Mouse (Mus musculus): ENCODE measurements at regions not wholly inside any gene's neighbourhood (a gene's known extent, or its start where the extent isn't known, plus 50 kb on each side); places are given as distances from the start of the nearest gene placed in this dataset.

DNA sequence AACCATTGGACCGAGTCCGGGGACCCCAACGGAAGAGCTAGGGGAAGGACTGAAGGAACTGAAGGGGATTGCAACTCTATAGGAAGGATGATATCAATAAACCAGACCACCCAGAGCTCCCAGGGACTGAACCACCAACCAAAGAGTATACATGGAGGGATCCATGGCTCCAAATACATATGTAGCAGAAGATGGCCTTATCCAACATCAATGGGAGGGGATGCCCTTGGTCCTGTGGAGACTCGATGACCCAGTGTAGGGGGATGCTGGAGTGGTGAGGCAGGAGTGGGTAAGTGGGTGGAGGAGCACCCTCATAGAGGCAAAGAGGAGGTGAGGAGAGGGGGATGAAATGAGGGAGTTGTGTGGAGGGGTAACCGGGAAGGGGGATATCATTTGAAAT is 54.5 kb upstream of the Slc38a2 start:
- no peaks in the 10 kb centered on the region for H3K36me3 ChIP-seq (replicated peaks in 1 of 2; ENCODE audit: control insufficient read depth in 1 of 2, insufficient read depth in 1 of 2, low read length in 1 of 2)
- H3K4me2 ChIP-seq (ENCODE audit: insufficient read depth, low read depth, poor library complexity, severe bottlenecking): no peak overlapping the region
- no peaks in the 10 kb centered on the region for H3K27me3 ChIP-seq (replicated peaks)
- H3K27ac ChIP-seq (ENCODE audit: insufficient read depth, low read depth): no peak overlapping the region
- DNase-seq (ENCODE audit: extremely low read depth): no peak
- no peak overlapping the region for H3K4me3 ChIP-seq (replicated peaks in 1 of 3; ENCODE audit: low read depth in 2 of 3, low read length in 2 of 3, poor library complexity in 1 of 3)
- in situ Hi-C loops (cut with MboI; ENCODE audit: low pct_ligation_motif_present, low pct_unique_long_range_greater_than_20kb, low sequenced_read_pairs) (no loop called here), dilution Hi-C loops (cut with MboI; ENCODE audit: extremely low pct_ligation_motif_present, extremely low pct_unique_long_range_greater_than_20kb, low sequenced_read_pairs) (no loop called here)
- H3K9ac ChIP-seq (ENCODE audit: insufficient read depth, low read depth): no peak overlapping the region
- H3K4me1 ChIP-seq (ENCODE audit: control insufficient read depth in 1 of 2, insufficient read depth in 2 of 2): peaks cover 25 to 44% of the 10 kb centered on the region in 2 experiments
- no peaks in the 10 kb centered on the region for H3K9me3 ChIP-seq (replicated peaks; ENCODE audit: low read length)
- no peak for TF ChIP-seq RCOR1 (conservative IDR thresholded peaks at IDR 0.05; ENCODE audit: low read depth, low read length)
- no peak for TF ChIP-seq MXI1 (IDR thresholded peaks at IDR 0.05; ENCODE audit: low read depth, low read length)
- TF ChIP-seq TCF12 (IDR thresholded peaks at IDR 0.05; ENCODE audit: low read depth, low read length): no peak
- no peak for TF ChIP-seq UBTF (IDR thresholded peaks at IDR 0.05; ENCODE audit: low read depth, low read length)
- no peak for TF ChIP-seq MAFK (IDR thresholded peaks at IDR 0.05; ENCODE audit: insufficient replicate concordance, low read length)
- TF ChIP-seq SIN3A (IDR thresholded peaks at IDR 0.05; ENCODE audit: low read length): no peak
- TF ChIP-seq SMC3 (IDR thresholded peaks at IDR 0.05; ENCODE audit: low read depth, low read length): no peak
- TF ChIP-seq MYC (IDR thresholded peaks at IDR 0.05; ENCODE audit: low read depth, low read length): no peak
- no peak for TF ChIP-seq ZKSCAN1 (IDR thresholded peaks at IDR 0.05; ENCODE audit: borderline replicate concordance, low read depth, low read length)
- no peak for TF ChIP-seq HCFC1 (IDR thresholded peaks at IDR 0.05; ENCODE audit: low read depth, low read length)
- TF ChIP-seq EP300 (IDR thresholded peaks at IDR 0.05; ENCODE audit: low read length): no peak
- no peak for TF ChIP-seq ETS1 (conservative IDR thresholded peaks at IDR 0.05; ENCODE audit: low read depth, low read length)
- H3K79me2 ChIP-seq (replicated peaks; ENCODE audit: control insufficient read depth, extremely low read depth, insufficient read depth, poor library complexity, severe bottlenecking): no peaks in the 10 kb centered on the region

GRCm38 (mm10) chr15:96752719-96753118 is 53.2 kb upstream of the Slc38a2 start:
- in situ Hi-C loops (cut with MboI; ENCODE audit: low pct_ligation_motif_present, low pct_unique_long_range_greater_than_20kb, low sequenced_read_pairs) (no loop called here), dilution Hi-C loops (cut with MboI; ENCODE audit: extremely low pct_ligation_motif_present, extremely low pct_unique_long_range_greater_than_20kb, low sequenced_read_pairs) (no loop called here)
- Histone ChIP-seq H3K9ac (ENCODE audit: insufficient read depth, low read depth) (no peak overlapping the region), H3K27me3 (replicated peaks) (no peaks in the 10 kb centered on the region), H3K4me2 (ENCODE audit: insufficient read depth, low read depth, poor library complexity, severe bottlenecking) (no peak overlapping the region), H3K27ac (ENCODE audit: insufficient read depth, low read depth) (no peak overlapping the region), H3K36me3 (replicated peaks in 1 of 2; ENCODE audit: control insufficient read depth in 1 of 2, insufficient read depth in 1 of 2, low read length in 1 of 2) (no peaks in the 10 kb centered on the region), H3K79me2 (replicated peaks; ENCODE audit: control insufficient read depth, extremely low read depth, insufficient read depth, poor library complexity, severe bottlenecking) (no peaks in the 10 kb centered on the region), H3K4me3 (replicated peaks in 1 of 3; ENCODE audit: low read depth in 2 of 3, low read length in 2 of 3, poor library complexity in 1 of 3) (no peak overlapping the region), H3K4me1 (ENCODE audit: control insufficient read depth in 1 of 2, insufficient read depth in 2 of 2) (peaks cover 25 to 38% of the 10 kb centered on the region in 2 experiments), H3K9me3 (replicated peaks; ENCODE audit: low read length) (peaks cover 11% of the 10 kb centered on the region)
- no peak for DNase-seq (ENCODE audit: extremely low read depth)
- TF ChIP-seq USF2 (conservative IDR thresholded peaks at IDR 0.05; ENCODE audit: low read depth, low read length): no peak
- no peak for TF ChIP-seq ETS1 (conservative IDR thresholded peaks at IDR 0.05; ENCODE audit: low read depth, low read length)
- TF ChIP-seq MAX (IDR thresholded peaks at IDR 0.05; ENCODE audit: low read length): no peak
- TF ChIP-seq E2F4 (IDR thresholded peaks at IDR 0.05; ENCODE audit: insufficient replicate concordance, low read depth, low read length): no peak
- TF ChIP-seq MAZ (IDR thresholded peaks at IDR 0.05; ENCODE audit: low read depth, low read length): no peak
- TF ChIP-seq RCOR1 (conservative IDR thresholded peaks at IDR 0.05; ENCODE audit: low read depth, low read length): no peak
- TF ChIP-seq SMC3 (IDR thresholded peaks at IDR 0.05; ENCODE audit: low read depth, low read length): no peak
- no peak for TF ChIP-seq RAD21 (IDR thresholded peaks at IDR 0.05; ENCODE audit: low read depth, low read length)
- no peak for TF ChIP-seq GABPA (IDR thresholded peaks at IDR 0.05; ENCODE audit: insufficient replicate concordance, low read depth, low read length)
- TF ChIP-seq UBTF (IDR thresholded peaks at IDR 0.05; ENCODE audit: low read depth, low read length): no peak
- no peak for TF ChIP-seq JUN (IDR thresholded peaks at IDR 0.05; ENCODE audit: insufficient read depth, low read depth, low read length)
- no peak for TF ChIP-seq USF1 (IDR thresholded peaks at IDR 0.05; ENCODE audit: low read depth, low read length)
- TF ChIP-seq CHD2 (IDR thresholded peaks at IDR 0.05; ENCODE audit: low read length): no peak
- TF ChIP-seq ZNF384 (IDR thresholded peaks at IDR 0.05; ENCODE audit: low read depth, low read length): no peak
- no peak for TF ChIP-seq ZKSCAN1 (IDR thresholded peaks at IDR 0.05; ENCODE audit: borderline replicate concordance, low read depth, low read length)
- TF ChIP-seq MYC (IDR thresholded peaks at IDR 0.05; ENCODE audit: low read depth, low read length): no peak
- no peak for TF ChIP-seq SIN3A (IDR thresholded peaks at IDR 0.05; ENCODE audit: low read length)
- TF ChIP-seq PAX5 (IDR thresholded peaks at IDR 0.05; ENCODE audit: low read length): no peak
- no peak for TF ChIP-seq POLR2AphosphoS2 (IDR thresholded peaks at IDR 0.05; ENCODE audit: low read depth, low read length)
